Mouse (Mus musculus): ENCODE data around the gene Ndufs5. TPM values are rescaled to one million over a fixed set of nuclear protein-coding genes. Genes with fewer than 3 reads are reported as not detected.

The Ndufs5 gene
- polyA plus RNA-seq, 1 experiment from 2014 or later = 423 TPM

GRCm38 (mm10) chr4:123687025-123687781 lies 30.8 kb downstream of the Ndufs5 start:
- ATAC-seq (ENCODE audit: extremely low read depth, insufficient number of reproducible peaks, low FRiP score, low TSS enrichment) = no peak; the same call in 1 of the 2 replicates
- Histone ChIP-seq H3K27me3 (replicated peaks) (peaks cover 14% of the 10 kb centered on the region; the same call in 1 of the 2 replicates), H3K27ac (replicated peaks) (peak overlapping the region; percentile 50), H3K9me3 (no peaks in the 10 kb centered on the region), H3K9ac (peak overlapping the region; percentile 93), H3K4me2 (peak overlapping the region; percentile 100), H3K4me3 (peak overlapping the region; percentile 84), H3K36me3 (peaks cover 16% of the 10 kb centered on the region), H3K4me1 (peaks cover 21% of the 10 kb centered on the region)
- WGBS = under 1% methylated on average over 58 of the region's 89 CpGs

GRCm38 (mm10) chr4:123686368-123687024 lies 31.5 kb downstream of the Ndufs5 start:
- ATAC-seq (ENCODE audit: extremely low read depth, insufficient number of reproducible peaks, low FRiP score, low TSS enrichment) = no peak
- Histone ChIP-seq H3K9ac (peak overlapping the region; percentile 93), H3K4me1 (peaks cover 26% of the 10 kb centered on the region), H3K9me3 (no peaks in the 10 kb centered on the region), H3K4me2 (peak overlapping the region; percentile 100), H3K27ac (replicated peaks) (peak overlapping the region; percentile 50), H3K27me3 (replicated peaks) (peaks cover 14% of the 10 kb centered on the region; the same call in 1 of the 2 replicates), H3K4me3 (peak overlapping the region; percentile 84), H3K36me3 (peaks cover 16% of the 10 kb centered on the region)
- under 1% methylated on average over 55 of the region's 56 CpGs for WGBS

GRCm38 (mm10) chr4:123685506-123686242 lies 32.3 kb downstream of the Ndufs5 start:
- Histone ChIP-seq H3K27ac (replicated peaks) (no peak overlapping the region), H3K4me2 (peak overlapping the region; percentile 100), H3K9ac (peak overlapping the region; percentile 93), H3K27me3 (replicated peaks) (peaks cover 14% of the 10 kb centered on the region; the same call in 1 of the 2 replicates), H3K4me3 (peak overlapping the region; percentile 84), H3K9me3 (no peaks in the 10 kb centered on the region), H3K4me1 (peaks cover 35% of the 10 kb centered on the region), H3K36me3 (peaks cover 16% of the 10 kb centered on the region)
- 50% methylated on average over 8 of the region's 8 CpGs for WGBS
- ATAC-seq (ENCODE audit: extremely low read depth, insufficient number of reproducible peaks, low FRiP score, low TSS enrichment) = no peak

GRCm38 (mm10) chr4:123685046-123685445 lies 33.0 kb downstream of the Ndufs5 start:
- no peak overlapping the region for H3K4me3 ChIP-seq
- no peak for ATAC-seq (ENCODE audit: extremely low read depth, insufficient number of reproducible peaks, low FRiP score, low TSS enrichment)
- peaks cover 16% of the 10 kb centered on the region for H3K36me3 ChIP-seq
- peaks cover 41% of the 10 kb centered on the region for H3K4me1 ChIP-seq
- no peak overlapping the region for H3K9ac ChIP-seq
- no peak overlapping the region for H3K4me2 ChIP-seq
- WGBS = 75% methylated on average over 7 of the region's 7 CpGs
- H3K9me3 ChIP-seq = no peaks in the 10 kb centered on the region
- H3K27ac ChIP-seq (replicated peaks) = no peak overlapping the region
- H3K27me3 ChIP-seq (replicated peaks) = peaks cover 14% of the 10 kb centered on the region; the same call in 1 of the 2 replicates

GRCm38 (mm10) chr4:123684260-123684659 lies 33.7 kb downstream of the Ndufs5 start, which contains the start of gene Macf1:
Macf1 (minus strand) TSS chr4:123684360.
- H3K27me3 ChIP-seq (replicated peaks) = peaks cover 14% of the 10 kb centered on the region; the same call in 1 of the 2 replicates
- peaks cover 41% of the 10 kb centered on the region for H3K4me1 ChIP-seq
- H3K4me2 ChIP-seq = no peak within 1 kb of the TSS
- H3K9me3 ChIP-seq = no peaks in the 10 kb centered on the region
- ATAC-seq (ENCODE audit: extremely low read depth, insufficient number of reproducible peaks, low FRiP score, low TSS enrichment) = no peak
- no peak within 1 kb of the TSS for H3K9ac ChIP-seq
- H3K27ac ChIP-seq (replicated peaks) = no peak within 1 kb of the TSS
- no peak within 1 kb of the TSS for H3K4me3 ChIP-seq
- WGBS = 81% methylated on average over 3 of the region's 3 CpGs
- peaks cover 16% of the 10 kb centered on the region for H3K36me3 ChIP-seq

DNA sequence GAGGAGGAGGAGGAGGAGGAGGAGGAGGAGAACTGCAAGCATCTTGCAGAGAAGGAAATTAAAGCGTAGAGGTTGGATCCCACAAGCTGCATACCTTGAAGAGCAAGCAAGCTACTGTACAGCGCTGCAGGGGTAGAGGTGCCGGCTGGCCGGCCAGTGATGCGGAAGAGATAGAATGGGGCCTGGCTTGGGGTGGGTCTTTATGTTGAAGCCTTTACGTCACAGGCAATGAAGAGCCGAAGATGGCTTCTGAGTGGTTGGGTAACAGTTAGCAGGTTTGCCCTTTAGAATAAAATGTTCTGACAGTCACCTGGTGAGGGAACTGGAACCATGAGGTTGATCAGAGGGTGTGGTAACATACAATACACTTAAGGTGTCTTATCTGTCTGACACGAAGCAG lies 35.7 kb downstream of the Ndufs5 start:
- WGBS = 73% methylated on average over 8 of the region's 8 CpGs
- H3K36me3 ChIP-seq = peaks cover 16% of the 10 kb centered on the region
- peaks cover 45% of the 10 kb centered on the region for H3K4me1 ChIP-seq
- peaks cover 14% of the 10 kb centered on the region; the same call in 1 of the 2 replicates for H3K27me3 ChIP-seq (replicated peaks)
- H3K4me2 ChIP-seq = no peak overlapping the region
- ATAC-seq (ENCODE audit: extremely low read depth, insufficient number of reproducible peaks, low FRiP score, low TSS enrichment) = no peak
- H3K9me3 ChIP-seq = no peaks in the 10 kb centered on the region
- no peak overlapping the region for H3K4me3 ChIP-seq
- no peak overlapping the region for H3K9ac ChIP-seq
- no peak overlapping the region for H3K27ac ChIP-seq (replicated peaks)

GRCm38 (mm10) chr4:123680962-123681361 lies 37.0 kb downstream of the Ndufs5 start:
- peak overlapping the region; percentile 75 for H3K9ac ChIP-seq
- peak overlapping the region; percentile 24 for H3K4me3 ChIP-seq
- no peak; the same call in 1 of the 2 replicates for ATAC-seq (ENCODE audit: extremely low read depth, insufficient number of reproducible peaks, low FRiP score, low TSS enrichment)
- peaks cover 46% of the 10 kb centered on the region for H3K4me1 ChIP-seq
- no peaks in the 10 kb centered on the region for H3K9me3 ChIP-seq
- H3K27ac ChIP-seq (replicated peaks) = peak overlapping the region; percentile 88
- 17% methylated on average over 7 of the region's 7 CpGs for WGBS
- H3K4me2 ChIP-seq = peak overlapping the region; percentile 61
- H3K36me3 ChIP-seq = peaks cover 16% of the 10 kb centered on the region
- H3K27me3 ChIP-seq (replicated peaks) = peaks cover 10% of the 10 kb centered on the region; the same call in 1 of the 2 replicates

DNA sequence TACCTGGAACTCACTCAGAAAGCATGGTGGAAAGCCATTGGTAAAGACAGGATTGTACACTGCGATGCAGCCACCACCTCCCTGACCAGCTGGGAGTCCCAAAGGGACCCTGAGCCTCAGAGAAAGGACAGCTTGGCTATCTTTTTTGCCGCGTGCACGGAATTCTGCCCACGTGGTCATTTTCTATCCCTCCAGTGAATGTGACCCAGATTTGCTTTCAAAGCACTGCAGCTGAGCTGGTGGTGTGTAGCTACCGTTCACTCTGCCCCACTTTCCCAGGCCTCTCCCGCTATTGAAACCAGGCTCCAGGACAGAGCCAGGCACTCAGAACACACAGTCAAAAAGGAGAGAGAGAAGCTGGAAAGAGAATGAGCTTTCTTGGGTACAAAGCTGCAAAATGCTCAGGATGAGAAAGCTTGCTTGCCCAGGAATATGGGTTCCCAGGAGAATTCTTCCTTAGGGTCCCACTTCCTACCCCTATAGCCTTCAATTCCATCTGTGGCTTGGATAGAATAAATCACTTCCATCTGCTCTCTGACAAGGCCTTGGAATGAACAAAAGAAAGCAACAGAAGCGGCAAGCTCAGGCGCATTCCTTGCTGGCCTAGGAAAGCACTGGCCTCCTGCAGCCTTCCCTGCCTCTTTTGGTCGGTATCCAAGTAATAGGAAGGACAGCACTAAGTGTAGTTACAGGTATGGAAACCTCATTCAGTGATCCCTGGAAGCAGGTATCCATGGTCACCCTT lies 40.8 kb downstream of the Ndufs5 start:
- Histone ChIP-seq H3K27ac (replicated peaks) (peak overlapping the region; percentile 48), H3K4me3 (no peak overlapping the region), H3K36me3 (peaks cover 2% of the 10 kb centered on the region; the same call in 1 of the 2 replicates), H3K9ac (peak overlapping the region; percentile 47), H3K4me1 (peaks cover 32% of the 10 kb centered on the region), H3K4me2 (no peak overlapping the region), H3K9me3 (no peaks in the 10 kb centered on the region), H3K27me3 (replicated peaks) (no peaks in the 10 kb centered on the region)
- ATAC-seq (ENCODE audit: extremely low read depth, insufficient number of reproducible peaks, low FRiP score, low TSS enrichment) = no peak
- 52% methylated on average over 10 of the region's 10 CpGs for WGBS

GRCm38 (mm10) chr4:123670598-123670997 lies 47.4 kb downstream of the Ndufs5 start:
- Histone ChIP-seq H3K4me3 (no peak overlapping the region), H3K27me3 (replicated peaks) (no peaks in the 10 kb centered on the region), H3K36me3 (peaks cover 10% of the 10 kb centered on the region), H3K9ac (no peak overlapping the region), H3K4me2 (no peak overlapping the region), H3K9me3 (no peaks in the 10 kb centered on the region), H3K27ac (replicated peaks) (no peak overlapping the region), H3K4me1 (peaks cover 31% of the 10 kb centered on the region)
- no peak for ATAC-seq (ENCODE audit: extremely low read depth, insufficient number of reproducible peaks, low FRiP score, low TSS enrichment)

DNA sequence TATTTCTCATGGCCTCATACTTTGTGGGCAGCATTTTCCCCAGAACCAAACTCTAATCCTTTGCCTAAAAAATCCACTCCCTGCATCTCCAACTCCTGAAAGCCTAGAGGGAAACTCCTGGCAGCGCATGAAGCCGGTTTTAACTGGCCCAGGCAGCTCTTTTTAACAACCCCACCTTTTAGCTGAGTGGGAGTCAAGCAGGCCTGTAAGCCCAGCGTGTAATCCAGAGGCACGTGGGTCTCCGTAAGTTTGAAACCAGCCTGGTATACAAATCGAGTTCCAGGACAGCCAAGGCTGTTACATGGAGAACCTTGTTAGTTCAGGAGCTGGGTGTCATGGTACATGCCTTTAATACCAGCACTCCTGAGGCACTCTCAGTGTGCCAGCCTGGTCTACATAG lies 48.3 kb downstream of the Ndufs5 start:
- no peak overlapping the region for H3K9ac ChIP-seq
- no peaks in the 10 kb centered on the region for H3K27me3 ChIP-seq (replicated peaks)
- peaks cover 35% of the 10 kb centered on the region for H3K4me1 ChIP-seq
- peak overlapping the region; percentile 14; the same call in 1 of the 2 replicates for H3K27ac ChIP-seq (replicated peaks)
- H3K4me3 ChIP-seq = no peak overlapping the region
- H3K4me2 ChIP-seq = no peak overlapping the region
- no peak for ATAC-seq (ENCODE audit: extremely low read depth, insufficient number of reproducible peaks, low FRiP score, low TSS enrichment)
- H3K36me3 ChIP-seq = peaks cover 10% of the 10 kb centered on the region
- no peaks in the 10 kb centered on the region for H3K9me3 ChIP-seq
- WGBS = 65% methylated on average over 6 of the region's 6 CpGs

Data from heart, embryonic 13.5 days (tissue).